Mouse (Mus musculus): ENCODE measurements around the gene a.

DNA sequence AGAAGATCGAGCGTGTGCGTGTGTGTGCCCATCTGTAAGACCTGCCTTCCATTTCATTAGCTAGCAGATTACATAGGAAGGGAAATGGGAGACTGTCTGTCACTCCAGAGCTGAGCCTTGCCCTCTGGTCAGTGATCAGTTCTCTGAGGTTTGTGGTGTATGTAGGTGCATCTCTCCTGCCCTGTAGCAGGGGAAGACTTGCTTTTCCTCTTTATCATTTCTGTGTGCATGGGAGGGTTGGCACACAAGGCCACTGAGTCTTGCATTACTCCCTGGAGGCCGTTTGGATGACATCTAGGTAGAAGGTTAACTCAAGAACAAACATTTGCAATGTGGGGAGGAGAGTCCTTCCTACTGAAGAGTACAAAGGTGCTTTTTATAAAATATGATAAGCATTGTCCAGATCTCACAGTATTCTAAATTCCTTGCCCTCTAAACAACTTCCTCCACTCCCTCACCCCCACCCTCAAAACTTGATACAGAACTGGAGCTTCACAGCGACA, 264.9 kb downstream of the a start:
- TF ChIP-seq CTCF (conservative IDR thresholded peaks at IDR 0.05 in 1 of 2, IDR thresholded peaks at IDR 0.05 in 1 of 2; ENCODE audit: low read depth in 2 of 2, low read length in 2 of 2) (no peak), MAX (IDR thresholded peaks at IDR 0.05; ENCODE audit: low read length) (no peak), HCFC1 (IDR thresholded peaks at IDR 0.05; ENCODE audit: low read depth, low read length) (no peak)

Data from CH12.LX (cell line).